Mouse (Mus musculus) liver, postnatal 0 days (tissue): ENCODE measurements around the gene Anapc1. TPM values are rescaled to one million over a fixed set of nuclear protein-coding genes. Genes with fewer than 3 reads are reported as not detected.

ENCODE experiments used
- ATAC-seq: fragments of 200-750 bp; cut with Nextera tagmentation; 2 replicates; pipeline ENCODE4 v1.8.0; 2017; ENCODE audit warnings: mild to moderate bottlenecking, moderate library complexity
- DNase-seq: peaks from one replicate; pipeline ENCODE4 v3.0.0-alpha.2; 2016
- H3K27ac ChIP-seq: fragments of 300-500 bp; sonication (generic); 2 replicates; pipeline ENCODE4 v1.5.1; 2014; ENCODE audit warnings: antibody characterized with exemption, moderate library complexity, mild to moderate bottlenecking, low read depth
- H3K27me3 ChIP-seq: fragments of 300-500 bp; sonication (generic); 2 replicates; pipeline ENCODE4 v1.6.1; 2014; ENCODE audit warnings: low read length, control low read depth, mixed read lengths; ENCODE audit not compliant: insufficient read depth
- H3K36me3 ChIP-seq: fragments of 300-500 bp; sonication (generic); replicated peaks from 2 replicates; pipeline ENCODE4 v1.6.1; 2014; ENCODE audit warnings: mild to moderate bottlenecking, control low read depth, low read length, moderate library complexity, mixed read lengths; ENCODE audit not compliant: insufficient read depth
- H3K4me1 ChIP-seq: fragments of 300-500 bp; sonication (generic); 2 replicates; pipeline ENCODE4 v1.6.1; 2014; ENCODE audit warnings: antibody characterized with exemption, mild to moderate bottlenecking, control low read depth; ENCODE audit not compliant: insufficient read depth
- H3K4me2 ChIP-seq: fragments of 300-500 bp; sonication (generic); 2 replicates; pipeline ENCODE4 v1.6.1; 2014; ENCODE audit warnings: low read depth, mild to moderate bottlenecking, low read length, moderate library complexity, mixed read lengths
- H3K4me3 ChIP-seq: fragments of 300-500 bp; sonication (generic); 2 replicates; pipeline ENCODE4 v1.5.1; 2014; ENCODE audit warnings: low read depth, low read length
- H3K9ac ChIP-seq: fragments of 300-500 bp; sonication (generic); replicated peaks from 2 replicates; pipeline ENCODE4 v1.6.1; 2014; ENCODE audit warnings: mild to moderate bottlenecking, moderate library complexity
- H3K9me3 ChIP-seq: fragments of 300-500 bp; sonication (generic); 2 replicates; pipeline ENCODE4 v1.6.1; 2016; ENCODE audit warnings: mild to moderate bottlenecking, control low read depth, low read length, mixed read lengths
- CTCF ChIP-seq: sonication (generic); IDR thresholded peaks from 2 replicates; pipeline ENCODE4 v1.5.1; 2016; ENCODE audit warnings: antibody characterized with exemption, low read depth
- EP300 ChIP-seq: IDR thresholded peaks from 2 replicates; pipeline ENCODE4 v1.6.1; 2016; ENCODE audit warnings: antibody characterized with exemption, low read depth, mild to moderate bottlenecking
- WGBS: fragments of 180-500 bp; shearing (Covaris S2); extraction: QIAGEN DNeasy Blood & Tissue Kit; methylation state at CpG from one replicate; pipeline ENCODE4 v1.1.7; 2014; ENCODE audit not compliant: insufficient replicate concordance; 5-methylcytosine and 5-hydroxymethylcytosine counted together
- polyA plus RNA-seq: library from polyadenylated mRNA; unstranded; fragments of >200 nt; fragmentation: Nextera tagmentation; extraction: Ambion mirVana; gene quantifications from 2 replicates; pipeline ENCODE4 v1.2.1, GENCODE M21; 2015

Gene Anapc1
- 7.4 and 10.2 TPM in 2 replicates for polyA plus RNA-seq

DNA sequence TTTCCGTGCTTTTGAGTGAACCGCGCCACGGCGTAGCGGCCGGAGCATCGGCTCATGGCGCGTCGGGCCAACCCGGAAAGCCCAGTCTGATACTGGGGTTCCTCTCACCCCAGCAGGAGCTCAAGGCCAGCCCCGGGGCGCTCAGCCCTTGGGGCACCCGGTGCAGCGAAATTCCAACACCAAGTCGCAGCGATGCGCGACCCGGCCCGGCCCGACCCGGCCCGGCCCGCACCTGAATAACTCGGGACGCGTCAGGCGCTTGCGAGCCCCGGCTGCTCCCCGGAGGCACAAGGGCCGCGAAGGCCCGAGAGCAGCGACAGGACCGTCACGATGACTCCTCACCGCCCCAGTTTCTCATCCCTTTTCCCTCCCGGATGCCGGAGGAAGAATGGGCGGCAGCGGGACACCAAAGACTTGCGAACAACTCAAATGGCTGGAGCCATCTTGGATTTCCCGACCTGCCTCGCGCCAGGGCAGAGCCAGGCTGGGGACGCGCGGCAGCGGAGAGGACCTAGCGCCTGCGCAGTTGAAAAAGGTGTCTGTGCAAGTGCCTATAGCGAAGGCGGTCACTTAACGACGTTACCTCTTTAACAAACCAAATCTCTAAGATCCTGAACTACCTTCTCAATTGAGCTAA, at the start of gene Anapc1:
TSS of gene Anapc1 (minus strand) at position 471 of the 637 bp plus-strand sequence.
- H3K36me3 ChIP-seq, result peaks cover 15% of the 10 kb centered on the region

GRCm38 (mm10) chr2:128735089-128735488, 47.9 kb upstream of the Anapc1 start:
- Histone ChIP-seq H3K27ac (no peak overlapping the region), H3K27me3 (no peaks in the 10 kb centered on the region), H3K36me3 (0 out of 2 replicates have a peak, but pooled peaks cover 3% of the 10 kb centered on the region), H3K4me3 (no peak overlapping the region), H3K4me2 (no peak overlapping the region), H3K4me1 (peaks cover 6% of the 10 kb centered on the region), H3K9me3 (no peaks in the 10 kb centered on the region), H3K9ac (no peak overlapping the region)
- DNase-seq (no peak), ATAC-seq (no peak)
- no peak for TF ChIP-seq EP300
- no peak for TF ChIP-seq CTCF
- 58% methylated on average over 3 of the region's 3 CpGs for WGBS

More for the DNA sequence above, at the start of gene Anapc1:
- peak within 1 kb of the TSS; percentile 85 for H3K4me3 ChIP-seq
- H3K4me1 ChIP-seq, result peaks cover 8% of the 10 kb centered on the region
- peak; percentile 98 for ATAC-seq
- DNase-seq, result peak; percentile 89
- H3K4me2 ChIP-seq, result peak within 1 kb of the TSS; percentile 75
- TF ChIP-seq CTCF, result no peak
- TF ChIP-seq EP300, result no peak
- no peaks in the 10 kb centered on the region for H3K27me3 ChIP-seq
- peak within 1 kb of the TSS; percentile 95 for H3K9ac ChIP-seq
- H3K9me3 ChIP-seq, result no peaks in the 10 kb centered on the region
- whole genome bisulfite sequencing, result under 1% methylated on average over 58 of the region's 58 CpGs
- H3K27ac ChIP-seq, result peak within 1 kb of the TSS; percentile 62

DNA sequence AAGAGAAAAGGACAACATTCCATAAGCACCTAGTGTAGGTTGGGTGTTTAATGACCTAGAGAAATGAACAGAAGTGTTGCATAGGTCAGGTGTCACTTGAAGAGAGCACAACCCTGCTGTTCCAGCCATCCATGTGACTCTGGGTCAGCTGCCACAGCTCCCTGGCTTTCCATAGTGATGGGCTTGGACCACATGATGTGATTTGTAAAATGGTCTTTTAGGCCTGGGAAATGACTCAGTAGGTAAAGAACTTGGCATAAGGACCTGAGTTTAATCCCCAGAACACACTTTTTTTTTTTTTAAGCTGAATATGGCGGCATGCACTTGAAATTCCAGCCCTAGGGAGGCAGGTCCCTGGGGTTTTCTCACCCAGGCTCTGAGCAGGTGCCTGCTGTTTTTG, 44.8 kb upstream of the Anapc1 start:
- TF ChIP-seq EP300 (no peak), CTCF (no peak)
- H3K27me3 ChIP-seq, result no peaks in the 10 kb centered on the region
- 89% methylated on average over 1 of the region's 1 CpGs for WGBS
- no peak overlapping the region for H3K4me3 ChIP-seq
- ATAC-seq (peak; percentile 41), DNase-seq (no peak)
- H3K4me1 ChIP-seq, result peaks cover 6% of the 10 kb centered on the region
- H3K9ac ChIP-seq, result no peak overlapping the region
- peak overlapping the region; percentile 70 for H3K27ac ChIP-seq
- H3K36me3 ChIP-seq, result no peaks in the 10 kb centered on the region; the same call in 1 of the 2 replicates
- no peak overlapping the region for H3K4me2 ChIP-seq
- H3K9me3 ChIP-seq, result no peaks in the 10 kb centered on the region

GRCm38 (mm10) chr2:128731514-128731913, 44.3 kb upstream of the Anapc1 start:
- peak; percentile 27 for DNase-seq
- H3K36me3 ChIP-seq, result no peaks in the 10 kb centered on the region; the same call in 1 of the 2 replicates
- peak; percentile 91 for ATAC-seq
- no peak overlapping the region for H3K4me2 ChIP-seq
- H3K27ac ChIP-seq, result peak overlapping the region; percentile 70
- TF ChIP-seq EP300 (no peak), CTCF (no peak)
- H3K27me3 ChIP-seq, result no peaks in the 10 kb centered on the region
- H3K9me3 ChIP-seq, result no peaks in the 10 kb centered on the region
- H3K4me3 ChIP-seq, result no peak overlapping the region
- peaks cover 6% of the 10 kb centered on the region for H3K4me1 ChIP-seq
- no peak overlapping the region for H3K9ac ChIP-seq
- 66% methylated on average over 10 of the region's 10 CpGs for WGBS

DNA sequence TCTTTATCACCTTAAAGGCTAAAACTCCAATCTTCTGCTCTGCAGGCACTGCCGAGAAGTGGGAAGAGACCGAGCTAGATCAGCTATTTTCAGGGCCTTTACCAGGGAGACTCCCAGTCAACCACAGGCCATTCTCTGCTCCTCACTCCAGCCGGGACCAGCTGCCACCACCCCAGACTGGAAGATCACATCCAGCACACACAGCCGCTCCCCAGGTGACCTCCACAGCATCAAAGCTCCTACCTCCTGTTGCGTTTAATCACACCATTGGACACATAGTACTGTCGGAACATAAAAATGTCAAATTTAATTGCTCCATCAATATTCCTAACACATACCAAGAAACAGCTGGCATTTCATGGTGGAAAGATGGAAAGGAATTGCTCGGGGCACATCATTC, 42.0 kb upstream of the Anapc1 start:
- ATAC-seq (no peak), DNase-seq (no peak)
- H3K4me1 ChIP-seq, result peaks cover 3% of the 10 kb centered on the region; the same call in 1 of the 2 replicates
- no peaks in the 10 kb centered on the region for H3K27me3 ChIP-seq
- H3K9me3 ChIP-seq, result no peaks in the 10 kb centered on the region
- H3K27ac ChIP-seq, result no peak overlapping the region
- H3K4me2 ChIP-seq, result no peak overlapping the region
- TF ChIP-seq CTCF (no peak), EP300 (no peak)
- H3K9ac ChIP-seq, result no peak overlapping the region
- 74% methylated on average over 7 of the region's 7 CpGs for WGBS
- H3K36me3 ChIP-seq, result no peaks in the 10 kb centered on the region; the same call in 1 of the 2 replicates
- H3K4me3 ChIP-seq, result no peak overlapping the region

DNA sequence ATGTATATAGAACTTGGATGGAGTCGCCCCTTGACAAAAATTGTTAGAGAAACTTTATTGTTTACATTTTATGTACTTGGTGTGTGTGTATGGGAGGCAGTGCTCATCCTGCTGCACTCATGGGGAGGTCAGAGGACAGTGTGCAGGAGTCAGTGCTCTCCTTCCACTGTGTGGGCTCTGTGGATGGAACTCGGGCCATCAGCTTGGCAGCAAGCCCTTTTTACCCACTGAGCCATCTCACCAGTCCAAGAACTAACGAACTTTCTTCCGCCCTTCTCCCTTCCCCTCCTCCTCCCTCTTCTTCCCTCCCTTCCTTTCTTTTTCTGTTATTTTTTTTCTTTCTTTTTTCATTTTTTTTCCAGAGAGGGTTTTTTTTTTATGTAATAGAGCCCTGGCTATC, 40.9 kb upstream of the Anapc1 start:
- DNase-seq (no peak), ATAC-seq (no peak)
- TF ChIP-seq EP300 (no peak), CTCF (no peak)
- H3K27ac ChIP-seq, result no peak overlapping the region
- no peaks in the 10 kb centered on the region for H3K9me3 ChIP-seq
- peaks cover 3% of the 10 kb centered on the region; the same call in 1 of the 2 replicates for H3K4me1 ChIP-seq
- H3K4me3 ChIP-seq, result no peak overlapping the region
- H3K4me2 ChIP-seq, result no peak overlapping the region
- WGBS, result 74% methylated on average over 4 of the region's 4 CpGs
- H3K36me3 ChIP-seq, result no peaks in the 10 kb centered on the region; the same call in 1 of the 2 replicates
- no peak overlapping the region for H3K9ac ChIP-seq
- no peaks in the 10 kb centered on the region for H3K27me3 ChIP-seq
